Comparison of ENCODE assay signal across 16 mouse cellular contexts in genomic region chr13:91616050-91616449, GRCm38 (mm10).
"Had no signal": no experiment of that assay in that cellular context is flagged by ENCODE, and none has a peak within 500 bp of the region (broad histone marks: within the 10 kb centered on the region; RNA-seq: fewer than 3 reads in every experiment).

No protein-coding gene starts in this region.

- H3K4me2 ChIP-seq: limb, embryonic 15.5 days; liver, embryonic 12.5 days; lung, embryonic 14.5 days; neural tube, embryonic 15.5 days had no signal

- DNase-seq: kidney, postnatal 36 days; layer of hippocampus, adult 9-11 months; layer of hippocampus, postnatal 36 days; lung, embryonic 14.5 days; lung, postnatal 10 days; lung, postnatal 4 days; right cerebral cortex, adult 18-20 months; right cerebral cortex, postnatal 25 days; thymus, postnatal 4 days had no signal

- H3K9ac ChIP-seq: limb, embryonic 15.5 days; liver, embryonic 12.5 days; lung, embryonic 14.5 days; neural tube, embryonic 15.5 days had no signal

- H3K36me3 ChIP-seq: neural tube, embryonic 15.5 days had no signal

- ATAC-seq: liver, embryonic 12.5 days had no signal

- H3K27me3 ChIP-seq: limb, embryonic 15.5 days; liver, embryonic 12.5 days; neural tube, embryonic 15.5 days had no signal

- H3K4me3 ChIP-seq: limb, embryonic 15.5 days; liver, embryonic 12.5 days; midbrain, embryonic 10.5 days; myocyte; neural tube, embryonic 15.5 days had no signal

- H3K27ac ChIP-seq: kidney, postnatal 0 days; limb, embryonic 15.5 days; liver, embryonic 12.5 days; midbrain, embryonic 10.5 days; neural tube, embryonic 15.5 days; stomach, postnatal 0 days had no signal

- H3K9me3 ChIP-seq: limb, embryonic 15.5 days; liver, embryonic 12.5 days; midbrain, embryonic 10.5 days; neural tube, embryonic 15.5 days had no signal

- H3K4me1 ChIP-seq: limb, embryonic 15.5 days; midbrain, embryonic 10.5 days; neural tube, embryonic 15.5 days had no signal
